In the genomic region with DNA sequence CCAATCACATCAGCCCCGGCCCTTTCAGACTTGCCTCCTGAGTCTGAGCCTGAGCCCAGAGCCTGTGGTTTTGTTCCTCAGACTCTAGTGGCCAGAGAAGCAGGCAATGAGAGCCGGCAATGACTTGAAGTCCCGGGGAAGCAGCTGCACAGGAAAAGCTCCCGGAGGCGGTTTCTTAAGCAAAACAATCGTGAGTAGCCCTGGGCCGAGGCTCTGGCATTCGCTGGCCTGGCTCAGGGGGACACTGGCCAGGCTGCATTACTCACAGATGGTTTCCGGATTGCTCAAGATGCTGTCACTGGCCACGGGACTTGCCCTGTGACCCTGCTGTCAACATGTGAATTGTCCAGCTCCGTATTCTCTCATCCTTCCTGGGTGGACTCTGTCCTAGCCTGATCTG, we compare ENCODE assay signal across 8 mouse cellular contexts. TPM values are rescaled to one million over a fixed set of nuclear protein-coding genes. Genes with fewer than 3 reads are reported as not detected.
DNase-seq lines count a peak whose midpoint lies in the region; ATAC-seq and TF ChIP-seq lines count a peak whose summit lies in the region.

No protein-coding gene starts in this region.

- H3K9ac ChIP-seq in hindbrain, embryonic 14.5 days: no peak overlapping the region
- 0 out of 2 replicates have a peak overlapping the region, but pooled peaks have one; percentile 13 for H3K9ac ChIP-seq in heart, embryonic 13.5 days
- H3K9ac ChIP-seq in forebrain, embryonic 16.5 days (replicated peaks; ENCODE audit: low read depth, low read length): no peak overlapping the region

- ATAC-seq in hindbrain, embryonic 14.5 days (ENCODE audit: low FRiP score): no peak
- no peak for ATAC-seq in heart, embryonic 13.5 days (ENCODE audit: extremely low read depth, insufficient number of reproducible peaks, low FRiP score, low TSS enrichment)
- no peak for ATAC-seq in forebrain, embryonic 16.5 days

- no peaks in the 10 kb centered on the region for H3K9me3 ChIP-seq in hindbrain, embryonic 10.5 days
- no peaks in the 10 kb centered on the region for H3K9me3 ChIP-seq in hindbrain, embryonic 14.5 days (ENCODE audit: control insufficient read depth, low read length)
- no peaks in the 10 kb centered on the region for H3K9me3 ChIP-seq in heart, embryonic 13.5 days
- H3K9me3 ChIP-seq in forebrain, embryonic 16.5 days (ENCODE audit: control insufficient read depth, low read length): no peaks in the 10 kb centered on the region

- peaks cover 36% of the 10 kb centered on the region for H3K4me1 ChIP-seq in hindbrain, embryonic 10.5 days (replicated peaks)
- H3K4me1 ChIP-seq in hindbrain, embryonic 14.5 days (replicated peaks; ENCODE audit: control insufficient read depth, insufficient read depth, low read length): peaks cover 11% of the 10 kb centered on the region
- H3K4me1 ChIP-seq in heart, embryonic 13.5 days: peaks cover 42% of the 10 kb centered on the region
- H3K4me1 ChIP-seq in forebrain, embryonic 16.5 days (replicated peaks; ENCODE audit: control insufficient read depth, insufficient read depth, low read length): peaks cover 10% of the 10 kb centered on the region

- peak; percentile 17 for TF ChIP-seq POLR2A in myocyte (IDR thresholded peaks at IDR 0.05; ENCODE audit: insufficient read length, low read depth)

- H3K4me3 ChIP-seq in hindbrain, embryonic 10.5 days: no peak overlapping the region
- H3K4me3 ChIP-seq in hindbrain, embryonic 14.5 days (replicated peaks; ENCODE audit: low read length): no peak overlapping the region
- no peak overlapping the region for H3K4me3 ChIP-seq in heart, embryonic 13.5 days
- H3K4me3 ChIP-seq in myocyte: peak overlapping the region; percentile 1
- no peak overlapping the region for H3K4me3 ChIP-seq in forebrain, embryonic 16.5 days (replicated peaks; ENCODE audit: low read length)

- H3K4me2 ChIP-seq in hindbrain, embryonic 14.5 days (replicated peaks): no peak overlapping the region
- no peak overlapping the region for H3K4me2 ChIP-seq in heart, embryonic 13.5 days
- peak overlapping the region; percentile 77 for H3K4me2 ChIP-seq in myocyte (ENCODE audit: low read depth)
- no peak overlapping the region for H3K4me2 ChIP-seq in forebrain, embryonic 16.5 days (ENCODE audit: low read length)

- H3K79me2 ChIP-seq in myocyte (ENCODE audit: control insufficient read depth, insufficient read depth): peaks cover 24% of the 10 kb centered on the region

- no peak overlapping the region for H3ac ChIP-seq in myocyte (ENCODE audit: control insufficient read depth, insufficient read length)

- 23% methylated on average over 11 of the region's 11 CpGs for WGBS in hindbrain, embryonic 10.5 days
- whole genome bisulfite sequencing in hindbrain, embryonic 14.5 days: 33% methylated on average over 11 of the region's 11 CpGs
- 38% methylated on average over 11 of the region's 11 CpGs for WGBS in heart, embryonic 13.5 days
- 38% methylated on average over 11 of the region's 11 CpGs for WGBS in forebrain, embryonic 16.5 days

- no peak overlapping the region for H3K27ac ChIP-seq in hindbrain, embryonic 10.5 days
- no peak overlapping the region for H3K27ac ChIP-seq in hindbrain, embryonic 14.5 days
- H3K27ac ChIP-seq in heart, embryonic 13.5 days (replicated peaks): no peak overlapping the region
- no peak overlapping the region for H3K27ac ChIP-seq in forebrain, embryonic 16.5 days (ENCODE audit: low read length)

- intact Hi-C loops in left cerebral cortex, postnatal 14 days (cut with DNase I): no loop called here

- peak; percentile 45 for DNase-seq in hindbrain, embryonic 10.5 days (ENCODE audit: low spot score)
- DNase-seq in hindbrain, embryonic 14.5 days (ENCODE audit: low spot score): no peak
- peak; percentile 88 for DNase-seq in NIH3T3 (ENCODE audit: low read depth)
- DNase-seq in embryo, embryonic 10.5 days (ENCODE audit: low spot score): peak; percentile 65
- peak; percentile 29 to 61 for DNase-seq in left cerebral cortex, postnatal 14 days (ENCODE audit: low spot score in 2 of 2)

- no peaks in the 10 kb centered on the region for H3K36me3 ChIP-seq in hindbrain, embryonic 10.5 days
- H3K36me3 ChIP-seq in hindbrain, embryonic 14.5 days (replicated peaks; ENCODE audit: control insufficient read depth, insufficient read depth): no peaks in the 10 kb centered on the region
- no peaks in the 10 kb centered on the region for H3K36me3 ChIP-seq in heart, embryonic 13.5 days
- no peaks in the 10 kb centered on the region for H3K36me3 ChIP-seq in myocyte (ENCODE audit: control insufficient read depth, insufficient read depth)
- H3K36me3 ChIP-seq in forebrain, embryonic 16.5 days (ENCODE audit: control insufficient read depth, insufficient read depth): no peaks in the 10 kb centered on the region

- peaks cover 39% of the 10 kb centered on the region for H3K27me3 ChIP-seq in hindbrain, embryonic 10.5 days (ENCODE audit: insufficient read depth, poor library complexity, severe bottlenecking)
- peaks cover 9% of the 10 kb centered on the region; the same call in 1 of the 2 replicates for H3K27me3 ChIP-seq in hindbrain, embryonic 14.5 days (ENCODE audit: control insufficient read depth, insufficient read depth, low read length)
- H3K27me3 ChIP-seq in heart, embryonic 13.5 days (replicated peaks): peaks cover 29% of the 10 kb centered on the region
- no peaks in the 10 kb centered on the region for H3K27me3 ChIP-seq in myocyte (ENCODE audit: control insufficient read depth, insufficient read depth, insufficient read length)
- H3K27me3 ChIP-seq in forebrain, embryonic 16.5 days (replicated peaks; ENCODE audit: control insufficient read depth, insufficient read depth, low read length): 0 out of 2 replicates have a peak, but pooled peaks cover 9% of the 10 kb centered on the region

TF ChIP-seq in myocyte, 11 proteins besides CTCF, POLR2A, EP300 and RAD21:
- TF ChIP-seq USF1 (IDR thresholded peaks at IDR 0.05; ENCODE audit: low read depth): peak; percentile 52
- no peak for TF ChIP-seq E2F4 (IDR thresholded peaks at IDR 0.05; ENCODE audit: insufficient read depth)
- TF ChIP-seq CEBPB (IDR thresholded peaks at IDR 0.05; ENCODE audit: insufficient read depth, poor library complexity, severe bottlenecking): peak; percentile 96
- TF ChIP-seq MYOD1 (IDR thresholded peaks at IDR 0.05; ENCODE audit: control insufficient read depth in 1 of 3, insufficient read length in 2 of 3, low read depth in 2 of 3): peak; percentile 7 to 79 (median 54)
- no peak for TF ChIP-seq TCF3 (IDR thresholded peaks at IDR 0.05; ENCODE audit: insufficient read length, low read depth)
- peak; percentile 48 for TF ChIP-seq TCF12 (IDR thresholded peaks at IDR 0.05; ENCODE audit: insufficient read depth, poor library complexity, severe bottlenecking)
- peak in 2 of 3 experiments; percentile 30 to 83 for TF ChIP-seq MYOG (IDR thresholded peaks at IDR 0.05; ENCODE audit: control insufficient read depth in 1 of 3, insufficient read depth in 1 of 3, insufficient read length in 2 of 3, low read depth in 2 of 3)

RNA-seq across cellular contexts. Expression of gene Arhgap22, which starts 33.8 kb away (rescaled TPM):
- polyA plus RNA-seq in hindbrain, embryonic 10.5 days (2016; fragmentation: Nextera tagmentation; extraction: Ambion mirVana): 4.2 and 4.5 TPM in 2 replicates
- 2.8 and 3.5 TPM in 2 replicates for polyA plus RNA-seq in hindbrain, embryonic 14.5 days (2014; fragmentation: Nextera tagmentation; extraction: Ambion mirVana)
- 3.2 and 4.0 TPM in 2 replicates for polyA plus RNA-seq in heart, embryonic 13.5 days (2015; fragmentation: Nextera tagmentation; extraction: Ambion mirVana)
- total RNA-seq in left cerebral cortex, postnatal 14 days (2021): 10 to 100 TPM in 1 of 2 experiments, 1 to 10 TPM in 1; 8.8 to 11.4 TPM
- 53.3 TPM for polyA plus RNA-seq in myocyte (2012; fragmentation: generic; extraction: Trizol)
- 0.47 and 1.1 TPM in 2 replicates for polyA plus RNA-seq in forebrain, embryonic 16.5 days (2015; fragmentation: Nextera tagmentation; extraction: Ambion mirVana)
